Mouse (Mus musculus): Measurements from ENCODE around the gene Cmtm4. TPM values are rescaled to one million over a fixed set of nuclear protein-coding genes. Genes with fewer than 3 reads are reported as not detected.
"Not testable (repeated sequence)": the region's sequence is repeated elsewhere in the genome, so short reads cannot be mapped to it uniquely, and the experiment has no call there.

Gene Cmtm4
- polyA plus RNA-seq, 1 experiment, result 32.4 TPM

- Histone ChIP-seq H3K27me3 (replicated peaks; ENCODE audit: control insufficient read depth, insufficient read depth, low read length) (no peaks in the 10 kb centered on the region), H3K27ac (ENCODE audit: insufficient read depth, low read depth, low read length) (no peak overlapping the region), H3K36me3 (ENCODE audit: control insufficient read depth, insufficient read depth, low read length) (no peaks in the 10 kb centered on the region), H3K4me1 (ENCODE audit: control insufficient read depth, insufficient read depth, low read length) (no peaks in the 10 kb centered on the region), H3K4me3 (ENCODE audit: insufficient read depth, low read depth, low read length) (no peak overlapping the region)
- no peak for DNase-seq
- no peak for TF ChIP-seq POLR2A (IDR thresholded peaks at IDR 0.05; ENCODE audit: low read depth, low read length)
- no peak for TF ChIP-seq CTCF (conservative IDR thresholded peaks at IDR 0.05; ENCODE audit: insufficient read depth, insufficient read length, low read depth, low read length)
- 76% methylated on average over 5 of the region's 5 CpGs for WGBS
Observed at GRCm38 (mm10) chr8:104332665-104333631, 62.7 kb downstream of the Cmtm4 start.

- DNase-seq; H3K27ac ChIP-seq (ENCODE audit: insufficient read depth, low read depth, low read length); H3K36me3 ChIP-seq (ENCODE audit: control insufficient read depth, insufficient read depth, low read length); H3K4me3 ChIP-seq (ENCODE audit: insufficient read depth, low read depth, low read length); H3K4me1 ChIP-seq (ENCODE audit: control insufficient read depth, insufficient read depth, low read length); H3K27me3 ChIP-seq (replicated peaks; ENCODE audit: control insufficient read depth, insufficient read depth, low read length): not testable (repeated sequence)
- WGBS, result 88% methylated on average over 12 of the region's 12 CpGs
Observed at GRCm38 (mm10) chr8:104321930-104322329, 73.7 kb downstream of the Cmtm4 start, which contains the start of gene Cmtm2b. TSS of gene Cmtm2b (plus strand) at chr8:104322230.

- not testable (repeated sequence) for DNase-seq; H3K36me3 ChIP-seq (ENCODE audit: control insufficient read depth, insufficient read depth, low read length); H3K4me1 ChIP-seq (ENCODE audit: control insufficient read depth, insufficient read depth, low read length); H3K27me3 ChIP-seq (replicated peaks; ENCODE audit: control insufficient read depth, insufficient read depth, low read length); H3K4me3 ChIP-seq (ENCODE audit: insufficient read depth, low read depth, low read length); H3K27ac ChIP-seq (ENCODE audit: insufficient read depth, low read depth, low read length)
- WGBS, result 82% methylated on average over 11 of the region's 11 CpGs
Observed at GRCm38 (mm10) chr8:104321267-104321666, 74.3 kb downstream of the Cmtm4 start, which contains the start of gene Gm11020. TSS of gene Gm11020 (plus strand) at chr8:104321567.

GRCm38 (mm10) chr8:104313311-104313710 is 82.3 kb downstream of the Cmtm4 start:
- peak; percentile 26 for DNase-seq
- no peaks in the 10 kb centered on the region for H3K27me3 ChIP-seq (replicated peaks; ENCODE audit: control insufficient read depth, insufficient read depth, low read length)
- H3K27ac ChIP-seq (ENCODE audit: insufficient read depth, low read depth, low read length), result no peak overlapping the region
- H3K4me3 ChIP-seq (ENCODE audit: insufficient read depth, low read depth, low read length), result no peak overlapping the region
- no peaks in the 10 kb centered on the region for H3K4me1 ChIP-seq (ENCODE audit: control insufficient read depth, insufficient read depth, low read length)
- WGBS, result 36% methylated on average over 4 of the region's 4 CpGs
- TF ChIP-seq CTCF (conservative IDR thresholded peaks at IDR 0.05; ENCODE audit: insufficient read depth, insufficient read length, low read depth, low read length) (peak; percentile 54), POLR2A (IDR thresholded peaks at IDR 0.05; ENCODE audit: low read depth, low read length) (no peak)
- no peaks in the 10 kb centered on the region for H3K36me3 ChIP-seq (ENCODE audit: control insufficient read depth, insufficient read depth, low read length)

- not testable (repeated sequence) for H3K27ac ChIP-seq (ENCODE audit: insufficient read depth, low read depth, low read length); H3K27me3 ChIP-seq (replicated peaks; ENCODE audit: control insufficient read depth, insufficient read depth, low read length); H3K4me1 ChIP-seq (ENCODE audit: control insufficient read depth, insufficient read depth, low read length); H3K36me3 ChIP-seq (ENCODE audit: control insufficient read depth, insufficient read depth, low read length); DNase-seq; H3K4me3 ChIP-seq (ENCODE audit: insufficient read depth, low read depth, low read length)
- WGBS, result 74% methylated on average over 3 of the region's 3 CpGs
Observed at GRCm38 (mm10) chr8:104312023-104312422, 83.6 kb downstream of the Cmtm4 start.

GRCm38 (mm10) chr8:104309441-104310155 is 86.0 kb downstream of the Cmtm4 start, which contains the start of the genes Gm45711 and Cmtm1:
TSS of gene Gm45711 (minus strand) at chr8:104310081.
TSS of gene Cmtm1 (minus strand) at chr8:104310145.
- DNase-seq, result peak; percentile 16
- not testable (repeated sequence) for H3K4me1 ChIP-seq (ENCODE audit: control insufficient read depth, insufficient read depth, low read length); H3K27me3 ChIP-seq (replicated peaks; ENCODE audit: control insufficient read depth, insufficient read depth, low read length); H3K27ac ChIP-seq (ENCODE audit: insufficient read depth, low read depth, low read length); H3K4me3 ChIP-seq (ENCODE audit: insufficient read depth, low read depth, low read length); H3K36me3 ChIP-seq (ENCODE audit: control insufficient read depth, insufficient read depth, low read length)
- WGBS, result 81% methylated on average over 36 of the region's 36 CpGs

- H3K27me3 ChIP-seq (replicated peaks; ENCODE audit: control insufficient read depth, insufficient read depth, low read length); H3K4me3 ChIP-seq (ENCODE audit: insufficient read depth, low read depth, low read length); H3K4me1 ChIP-seq (ENCODE audit: control insufficient read depth, insufficient read depth, low read length); H3K27ac ChIP-seq (ENCODE audit: insufficient read depth, low read depth, low read length); H3K36me3 ChIP-seq (ENCODE audit: control insufficient read depth, insufficient read depth, low read length); DNase-seq: not testable (repeated sequence)
- 48% methylated on average over 6 of the region's 6 CpGs for WGBS
Observed at GRCm38 (mm10) chr8:104308341-104308740, 87.3 kb downstream of the Cmtm4 start.
